Mouse (Mus musculus): ENCODE measurements around the gene Tex37. TPM values are rescaled to one million over a fixed set of nuclear protein-coding genes. Genes with fewer than 3 reads are reported as not detected.
A peak's percentile ranks its signal among the peaks of the same experiment; 100 is the strongest.

Tex37 gene
- polyA plus RNA-seq (2014; fragmentation: Nextera tagmentation; extraction: Ambion mirVana): not detected in 2 replicates

GRCm38 (mm10) chr6:70918827-70919226 lies at the start of gene Tex37:
Gene Tex37 (minus strand): TSS chr6:70918927.
- no peak within 1 kb of the TSS for H3K27ac ChIP-seq (ENCODE audit: low read depth, low read length)
- H3K4me3 ChIP-seq (ENCODE audit: low read depth, low read length): no peak within 1 kb of the TSS
- H3K4me2 ChIP-seq (ENCODE audit: low read depth, low read length): no peak within 1 kb of the TSS
- H3K27me3 ChIP-seq (ENCODE audit: control insufficient read depth, insufficient read depth, low read length): no peaks in the 10 kb centered on the region
- H3K4me1 ChIP-seq (ENCODE audit: control insufficient read depth, insufficient read depth, low read length): peaks cover 4% of the 10 kb centered on the region; the same call in 1 of the 2 replicates
- no peak within 1 kb of the TSS for H3K9ac ChIP-seq (replicated peaks; ENCODE audit: low read depth, low read length)
- no peaks in the 10 kb centered on the region for H3K9me3 ChIP-seq (ENCODE audit: control insufficient read depth, low read length)
- no peaks in the 10 kb centered on the region for H3K36me3 ChIP-seq (ENCODE audit: control insufficient read depth, insufficient read depth, low read length)
- 93% methylated on average over 3 of the region's 3 CpGs for WGBS
- no peak for ATAC-seq (ENCODE audit: low read depth)

- H3K4me2 ChIP-seq (ENCODE audit: low read depth, low read length): no peak overlapping the region
- no peak overlapping the region for H3K4me3 ChIP-seq (ENCODE audit: low read depth, low read length)
- ATAC-seq (ENCODE audit: low read depth): no peak
- 65% methylated on average over 4 of the region's 4 CpGs for WGBS
- no peaks in the 10 kb centered on the region for H3K27me3 ChIP-seq (ENCODE audit: control insufficient read depth, insufficient read depth, low read length)
- H3K27ac ChIP-seq (ENCODE audit: low read depth, low read length): no peak overlapping the region
- no peak overlapping the region for H3K9ac ChIP-seq (replicated peaks; ENCODE audit: low read depth, low read length)
- no peaks in the 10 kb centered on the region for H3K4me1 ChIP-seq (ENCODE audit: control insufficient read depth, insufficient read depth, low read length)
- no peaks in the 10 kb centered on the region for H3K9me3 ChIP-seq (ENCODE audit: control insufficient read depth, low read length)
- no peaks in the 10 kb centered on the region for H3K36me3 ChIP-seq (ENCODE audit: control insufficient read depth, insufficient read depth, low read length)
These were observed 49.6 kb upstream of the Tex37 start for GRCm38 (mm10) chr6:70968291-70968690.

- Histone ChIP-seq H3K9me3 (ENCODE audit: control insufficient read depth, low read length) (no peaks in the 10 kb centered on the region), H3K4me2 (ENCODE audit: low read depth, low read length) (peak overlapping the region; percentile 31; the same call in 1 of the 2 replicates), H3K27ac (ENCODE audit: low read depth, low read length) (no peak overlapping the region), H3K27me3 (ENCODE audit: control insufficient read depth, insufficient read depth, low read length) (no peaks in the 10 kb centered on the region), H3K4me3 (ENCODE audit: low read depth, low read length) (no peak overlapping the region), H3K4me1 (ENCODE audit: control insufficient read depth, insufficient read depth, low read length) (no peaks in the 10 kb centered on the region), H3K9ac (replicated peaks; ENCODE audit: low read depth, low read length) (no peak overlapping the region), H3K36me3 (ENCODE audit: control insufficient read depth, insufficient read depth, low read length) (no peaks in the 10 kb centered on the region)
- 3% methylated on average over 8 of the region's 8 CpGs for WGBS
- ATAC-seq (ENCODE audit: low read depth): peak; percentile 50; the same call in 1 of the 2 replicates
These were observed 48.7 kb upstream of the Tex37 start for GRCm38 (mm10) chr6:70967422-70967821.

DNA sequence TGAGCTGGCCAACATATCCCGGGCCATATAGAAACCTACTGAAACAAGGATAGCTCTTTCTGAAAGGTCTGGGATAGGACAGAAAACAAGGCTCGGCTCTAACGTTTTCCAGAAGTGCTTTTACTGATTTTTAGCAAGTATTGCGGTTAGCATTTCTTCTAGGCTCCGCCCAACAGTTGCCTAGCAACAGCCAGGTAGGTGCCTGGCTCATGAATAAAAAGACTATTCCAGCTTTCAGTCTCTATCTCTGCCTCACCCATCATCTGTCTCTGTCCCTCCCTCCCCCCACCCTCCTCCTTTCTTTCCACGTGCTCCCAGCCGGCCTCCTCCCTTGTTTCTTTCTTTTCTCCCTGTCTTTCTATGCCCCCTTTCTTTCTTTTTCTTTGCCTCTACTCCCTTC lies 47.0 kb upstream of the Tex37 start:
- Histone ChIP-seq H3K4me3 (ENCODE audit: low read depth, low read length) (no peak overlapping the region), H3K27me3 (ENCODE audit: control insufficient read depth, insufficient read depth, low read length) (no peaks in the 10 kb centered on the region), H3K9ac (replicated peaks; ENCODE audit: low read depth, low read length) (no peak overlapping the region), H3K9me3 (ENCODE audit: control insufficient read depth, low read length) (no peaks in the 10 kb centered on the region), H3K4me2 (ENCODE audit: low read depth, low read length) (no peak overlapping the region), H3K36me3 (ENCODE audit: control insufficient read depth, insufficient read depth, low read length) (no peaks in the 10 kb centered on the region), H3K4me1 (ENCODE audit: control insufficient read depth, insufficient read depth, low read length) (no peaks in the 10 kb centered on the region), H3K27ac (ENCODE audit: low read depth, low read length) (no peak overlapping the region)
- 29% methylated on average over 7 of the region's 7 CpGs for WGBS
- ATAC-seq (ENCODE audit: low read depth): no peak

- Histone ChIP-seq H3K9me3 (ENCODE audit: control insufficient read depth, low read length) (no peaks in the 10 kb centered on the region), H3K36me3 (ENCODE audit: control insufficient read depth, insufficient read depth, low read length) (no peaks in the 10 kb centered on the region), H3K27ac (ENCODE audit: low read depth, low read length) (no peak overlapping the region), H3K4me1 (ENCODE audit: control insufficient read depth, insufficient read depth, low read length) (no peaks in the 10 kb centered on the region), H3K4me2 (ENCODE audit: low read depth, low read length) (no peak overlapping the region), H3K4me3 (ENCODE audit: low read depth, low read length) (no peak overlapping the region), H3K9ac (replicated peaks; ENCODE audit: low read depth, low read length) (no peak overlapping the region), H3K27me3 (ENCODE audit: control insufficient read depth, insufficient read depth, low read length) (0 out of 2 replicates have a peak, but pooled peaks cover 1% of the 10 kb centered on the region)
- WGBS: 33% methylated on average over 6 of the region's 6 CpGs
- no peak for ATAC-seq (ENCODE audit: low read depth)
These were observed 45.5 kb upstream of the Tex37 start for GRCm38 (mm10) chr6:70964116-70964830.

DNA sequence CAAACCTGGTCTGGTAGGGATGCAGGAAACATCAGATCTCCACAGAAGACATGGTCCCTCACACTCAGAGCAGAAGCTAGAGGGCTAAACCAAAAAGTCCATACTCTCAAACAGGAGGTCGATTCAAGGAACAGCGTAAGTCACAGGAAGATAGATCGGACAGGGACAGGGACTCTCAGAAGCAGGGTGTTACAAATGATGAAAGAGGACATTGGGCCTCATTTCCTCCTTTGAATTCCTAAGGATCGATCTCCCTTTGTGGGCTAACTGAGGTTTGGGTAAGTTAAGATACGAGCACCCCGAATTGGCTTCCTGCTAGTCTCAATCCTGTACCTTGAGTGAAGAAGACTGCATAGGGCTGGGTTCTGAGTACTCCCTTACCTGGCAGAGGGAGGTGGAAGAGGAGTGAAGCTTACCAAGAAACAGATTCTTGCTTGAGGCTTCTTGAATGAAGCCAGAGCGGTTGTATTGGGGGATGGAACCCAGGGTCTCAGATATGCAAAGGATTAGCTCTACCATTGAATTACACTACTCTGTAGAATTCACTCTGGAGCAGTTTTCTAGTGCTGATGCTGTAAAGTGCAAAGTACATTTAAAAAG lies 38.7 kb upstream of the Tex37 start:
- Histone ChIP-seq H3K27ac (ENCODE audit: low read depth, low read length) (no peak overlapping the region), H3K4me3 (ENCODE audit: low read depth, low read length) (peak overlapping the region; percentile 34; the same call in 1 of the 2 replicates), H3K4me1 (ENCODE audit: control insufficient read depth, insufficient read depth, low read length) (peaks cover 11% of the 10 kb centered on the region), H3K4me2 (ENCODE audit: low read depth, low read length) (no peak overlapping the region), H3K27me3 (ENCODE audit: control insufficient read depth, insufficient read depth, low read length) (peaks cover 39% of the 10 kb centered on the region), H3K9me3 (ENCODE audit: control insufficient read depth, low read length) (no peaks in the 10 kb centered on the region), H3K9ac (replicated peaks; ENCODE audit: low read depth, low read length) (no peak overlapping the region), H3K36me3 (ENCODE audit: control insufficient read depth, insufficient read depth, low read length) (no peaks in the 10 kb centered on the region)
- ATAC-seq (ENCODE audit: low read depth): no peak
- 7% methylated on average over 7 of the region's 7 CpGs for WGBS

- Histone ChIP-seq H3K27ac (ENCODE audit: low read depth, low read length) (no peak overlapping the region), H3K27me3 (ENCODE audit: control insufficient read depth, insufficient read depth, low read length) (peaks cover 39% of the 10 kb centered on the region), H3K4me2 (ENCODE audit: low read depth, low read length) (peak overlapping the region; percentile 81), H3K9ac (replicated peaks; ENCODE audit: low read depth, low read length) (peak overlapping the region; percentile 34; the same call in 1 of the 2 replicates), H3K4me3 (ENCODE audit: low read depth, low read length) (peak overlapping the region; percentile 34), H3K36me3 (ENCODE audit: control insufficient read depth, insufficient read depth, low read length) (no peaks in the 10 kb centered on the region), H3K4me1 (ENCODE audit: control insufficient read depth, insufficient read depth, low read length) (peaks cover 11% of the 10 kb centered on the region), H3K9me3 (ENCODE audit: control insufficient read depth, low read length) (no peaks in the 10 kb centered on the region)
- WGBS: under 1% methylated on average over 34 of the region's 34 CpGs
- peak; percentile 36; the same call in 1 of the 2 replicates for ATAC-seq (ENCODE audit: low read depth)
These were observed 38.2 kb upstream of the Tex37 start for GRCm38 (mm10) chr6:70956936-70957335.

- peaks cover 39% of the 10 kb centered on the region for H3K27me3 ChIP-seq (ENCODE audit: control insufficient read depth, insufficient read depth, low read length)
- peak within 1 kb of the TSS; percentile 34; the same call in 1 of the 2 replicates for H3K9ac ChIP-seq (replicated peaks; ENCODE audit: low read depth, low read length)
- H3K4me3 ChIP-seq (ENCODE audit: low read depth, low read length): peak within 1 kb of the TSS; percentile 34
- peak within 1 kb of the TSS; percentile 81 for H3K4me2 ChIP-seq (ENCODE audit: low read depth, low read length)
- H3K4me1 ChIP-seq (ENCODE audit: control insufficient read depth, insufficient read depth, low read length): peaks cover 11% of the 10 kb centered on the region
- peak; percentile 63 for ATAC-seq (ENCODE audit: low read depth)
- no peak within 1 kb of the TSS for H3K27ac ChIP-seq (ENCODE audit: low read depth, low read length)
- WGBS: under 1% methylated on average over 37 of the region's 67 CpGs
- H3K9me3 ChIP-seq (ENCODE audit: control insufficient read depth, low read length): no peaks in the 10 kb centered on the region
- no peaks in the 10 kb centered on the region for H3K36me3 ChIP-seq (ENCODE audit: control insufficient read depth, insufficient read depth, low read length)
These were observed 37.7 kb upstream of the Tex37 start, which contains the start of gene Foxi3 for GRCm38 (mm10) chr6:70956285-70956912. Gene Foxi3 (plus strand): TSS chr6:70956531.

GRCm38 (mm10) chr6:70955841-70956240 lies 37.1 kb upstream of the Tex37 start:
- no peak for ATAC-seq (ENCODE audit: low read depth)
- H3K4me2 ChIP-seq (ENCODE audit: low read depth, low read length): peak overlapping the region; percentile 81
- H3K4me1 ChIP-seq (ENCODE audit: control insufficient read depth, insufficient read depth, low read length): peaks cover 11% of the 10 kb centered on the region
- peak overlapping the region; percentile 34 for H3K4me3 ChIP-seq (ENCODE audit: low read depth, low read length)
- no peaks in the 10 kb centered on the region for H3K36me3 ChIP-seq (ENCODE audit: control insufficient read depth, insufficient read depth, low read length)
- 1% methylated on average over 12 of the region's 12 CpGs for WGBS
- peaks cover 39% of the 10 kb centered on the region for H3K27me3 ChIP-seq (ENCODE audit: control insufficient read depth, insufficient read depth, low read length)
- no peak overlapping the region for H3K9ac ChIP-seq (replicated peaks; ENCODE audit: low read depth, low read length)
- no peak overlapping the region for H3K27ac ChIP-seq (ENCODE audit: low read depth, low read length)
- H3K9me3 ChIP-seq (ENCODE audit: control insufficient read depth, low read length): no peaks in the 10 kb centered on the region
